Comparison of ENCODE assay signal across 11 mouse cellular contexts in genomic region chr11:23013580-23014294, GRCm38 (mm10). TPM values are rescaled to one million over a fixed set of nuclear protein-coding genes. Genes with fewer than 3 reads are reported as not detected.
DNase-seq lines count a peak whose midpoint lies in the region; ATAC-seq and TF ChIP-seq lines count a peak whose summit lies in the region.
"Had no signal": no experiment of that assay in that cellular context is flagged by ENCODE, and none has a peak within 500 bp of the region (broad histone marks: within the 10 kb centered on the region; RNA-seq: fewer than 3 reads in every experiment).

No protein-coding gene starts in this region.

- 89% methylated on average over 4 of the region's 4 CpGs for WGBS in hindbrain, postnatal 0 days
- 90% methylated on average over 4 of the region's 4 CpGs for WGBS in hindbrain, embryonic 14.5 days
- WGBS in liver, postnatal 0 days (ENCODE audit: insufficient replicate concordance) = 83% methylated on average over 4 of the region's 4 CpGs

- H3K27me3 ChIP-seq in hindbrain, postnatal 0 days (ENCODE audit: insufficient read depth, low read length) = no peaks in the 10 kb centered on the region
- H3K27me3 ChIP-seq in hindbrain, embryonic 14.5 days (ENCODE audit: control insufficient read depth, insufficient read depth, low read length) = no peaks in the 10 kb centered on the region
- no peaks in the 10 kb centered on the region for H3K27me3 ChIP-seq in Patski
- H3K27me3 ChIP-seq in liver, postnatal 0 days (ENCODE audit: insufficient read depth, low read length) = no peaks in the 10 kb centered on the region

- peak; percentile 52 for TF ChIP-seq CTCF in hindbrain, postnatal 0 days (IDR thresholded peaks at IDR 0.05; ENCODE audit: low read depth)
- TF ChIP-seq CTCF in Patski (IDR thresholded peaks at IDR 0.05) = peak; percentile 59
- TF ChIP-seq CTCF in liver, postnatal 0 days (IDR thresholded peaks at IDR 0.05; ENCODE audit: low read depth) = peak; percentile 72

- H3K4me1 ChIP-seq in hindbrain, postnatal 0 days (ENCODE audit: insufficient read depth, low read length) = no peaks in the 10 kb centered on the region
- no peaks in the 10 kb centered on the region for H3K4me1 ChIP-seq in hindbrain, embryonic 14.5 days (replicated peaks; ENCODE audit: control insufficient read depth, insufficient read depth, low read length)
- no peaks in the 10 kb centered on the region for H3K4me1 ChIP-seq in liver, postnatal 0 days (ENCODE audit: insufficient read depth)

- H3K4me3 ChIP-seq in hindbrain, postnatal 0 days (ENCODE audit: low read length) = no peak overlapping the region
- H3K4me3 ChIP-seq in hindbrain, embryonic 14.5 days (replicated peaks; ENCODE audit: low read length) = no peak overlapping the region
- no peak overlapping the region for H3K4me3 ChIP-seq in liver, postnatal 0 days (ENCODE audit: low read depth, low read length)

- POLR2A ChIA-PET in Patski (lab: Charles Lee) = no interaction called here

- TF ChIP-seq EP300 in liver, postnatal 0 days (IDR thresholded peaks at IDR 0.05; ENCODE audit: low read depth) = no peak

- in situ Hi-C loops in Patski (cut with MboI; ENCODE audit: low pct_unique_long_range_greater_than_20kb) = no loop called here

- no peak for DNase-seq in hindbrain, postnatal 0 days (ENCODE audit: low spot score)
- no peak for DNase-seq in hindbrain, embryonic 14.5 days (ENCODE audit: low spot score)
- peak; percentile 27 for DNase-seq in B cell, adult 2 months
- DNase-seq in Patski (ENCODE audit: low read depth, low spot score) = no peak
- DNase-seq in liver, postnatal 0 days = peak; percentile 25
- DNase-seq in ovary, postnatal 36 days (ENCODE audit: low spot score) = no peak
- no peak for DNase-seq in spleen, adult 12 weeks (ENCODE audit: low spot score)
- no peak for DNase-seq in ovary, postnatal 10 days (ENCODE audit: low spot score)
- DNase-seq: cerebellum, postnatal 25 days; kidney, adult 11 months had no signal

- no peaks in the 10 kb centered on the region for H3K36me3 ChIP-seq in hindbrain, postnatal 0 days (ENCODE audit: insufficient read depth, low read length)
- H3K36me3 ChIP-seq in hindbrain, embryonic 14.5 days (replicated peaks; ENCODE audit: control insufficient read depth, insufficient read depth) = no peaks in the 10 kb centered on the region
- H3K36me3 ChIP-seq in liver, postnatal 0 days (replicated peaks; ENCODE audit: insufficient read depth, low read length) = no peaks in the 10 kb centered on the region

- CTCF ChIA-PET in Patski (lab: Charles Lee) = interaction anchor here (1.1 to 1.2 kb wide), 2 partner anchors 9 to 11 kb away, joined by 3 to 4 read pairs; no protein-coding TSS in a partner anchor

- H3K27ac ChIP-seq in hindbrain, postnatal 0 days = no peak overlapping the region
- no peak overlapping the region for H3K27ac ChIP-seq in hindbrain, embryonic 14.5 days
- no peak overlapping the region for H3K27ac ChIP-seq in liver, postnatal 0 days (ENCODE audit: low read depth)

- no peaks in the 10 kb centered on the region for H3K9me3 ChIP-seq in hindbrain, postnatal 0 days (ENCODE audit: low read length)
- no peaks in the 10 kb centered on the region for H3K9me3 ChIP-seq in hindbrain, embryonic 14.5 days (ENCODE audit: control insufficient read depth, low read length)
- no peaks in the 10 kb centered on the region for H3K9me3 ChIP-seq in liver, postnatal 0 days (ENCODE audit: low read length)

- H3K9ac ChIP-seq in hindbrain, postnatal 0 days (replicated peaks; ENCODE audit: low read length) = no peak overlapping the region
- no peak overlapping the region for H3K9ac ChIP-seq in hindbrain, embryonic 14.5 days
- H3K9ac ChIP-seq in liver, postnatal 0 days (replicated peaks) = no peak overlapping the region

- no peak for ATAC-seq in hindbrain, postnatal 0 days
- ATAC-seq in hindbrain, embryonic 14.5 days (ENCODE audit: low FRiP score) = no peak
- no peak for ATAC-seq in Patski
- no peak for ATAC-seq in liver, postnatal 0 days
- ATAC-seq: activated CD4-positive, CD25-positive, alpha-beta regulatory T cell, adult 4 months had no signal

- H3K4me2 ChIP-seq in hindbrain, postnatal 0 days (ENCODE audit: low read depth, low read length) = no peak overlapping the region
- H3K4me2 ChIP-seq in hindbrain, embryonic 14.5 days (replicated peaks) = no peak overlapping the region
- no peak overlapping the region for H3K4me2 ChIP-seq in liver, postnatal 0 days (ENCODE audit: low read depth, low read length)

RNA-seq across cellular contexts. Expression of gene Fam161a, which starts 6.4 kb away (rescaled TPM):
- 2.9 and 10.7 TPM in 2 replicates for total RNA-seq in hindbrain, postnatal 0 days (2014; rRNA removed)
- 4.9 and 6.8 TPM in 2 replicates for polyA plus RNA-seq in hindbrain, postnatal 0 days (2015; fragmentation: Nextera tagmentation; extraction: Ambion mirVana)
- 5.7 and 9.0 TPM in 2 replicates for polyA plus RNA-seq in hindbrain, embryonic 14.5 days (2014; fragmentation: Nextera tagmentation; extraction: Ambion mirVana)
- 3.0 TPM for polyA plus RNA-seq in Patski (2021)
- 1.5 and 1.6 TPM in 2 replicates for polyA plus RNA-seq in liver, postnatal 0 days (2015; fragmentation: Nextera tagmentation; extraction: Ambion mirVana)

RNA-seq across cellular contexts. Expression of gene Cct4, which starts 23.4 kb away (rescaled TPM):
- total RNA-seq in hindbrain, postnatal 0 days (2014; rRNA removed) = 128 and 143 TPM in 2 replicates
- polyA plus RNA-seq in hindbrain, postnatal 0 days (2015; fragmentation: Nextera tagmentation; extraction: Ambion mirVana) = 219 and 220 TPM in 2 replicates
- 317 and 326 TPM in 2 replicates for polyA plus RNA-seq in hindbrain, embryonic 14.5 days (2014; fragmentation: Nextera tagmentation; extraction: Ambion mirVana)
- polyA plus RNA-seq in Patski (2021) = 260 TPM
- polyA plus RNA-seq in liver, postnatal 0 days (2015; fragmentation: Nextera tagmentation; extraction: Ambion mirVana) = 84.3 and 86.6 TPM in 2 replicates

RNA-seq across cellular contexts. Expression of gene Commd1, which starts 31.6 kb away (rescaled TPM):
- total RNA-seq in hindbrain, postnatal 0 days (2014; rRNA removed) = 11.6 and 15.5 TPM in 2 replicates
- 242 and 247 TPM in 2 replicates for polyA plus RNA-seq in hindbrain, postnatal 0 days (2015; fragmentation: Nextera tagmentation; extraction: Ambion mirVana)
- polyA plus RNA-seq in hindbrain, embryonic 14.5 days (2014; fragmentation: Nextera tagmentation; extraction: Ambion mirVana) = 247 and 282 TPM in 2 replicates
- polyA plus RNA-seq in Patski (2021) = 127 TPM
- polyA plus RNA-seq in liver, postnatal 0 days (2015; fragmentation: Nextera tagmentation; extraction: Ambion mirVana) = 157 and 160 TPM in 2 replicates

RNA-seq across cellular contexts. Expression of gene Gm28048, which starts 31.8 kb away (rescaled TPM):
- total RNA-seq in hindbrain, postnatal 0 days (2014; rRNA removed) = not detected in 2 replicates
- polyA plus RNA-seq in hindbrain, postnatal 0 days (2015; fragmentation: Nextera tagmentation; extraction: Ambion mirVana) = 3.2 and 3.4 TPM in 2 replicates
- 3.2 and 4.3 TPM in 2 replicates for polyA plus RNA-seq in hindbrain, embryonic 14.5 days (2014; fragmentation: Nextera tagmentation; extraction: Ambion mirVana)
- 14.7 TPM for polyA plus RNA-seq in Patski (2021)
- polyA plus RNA-seq in liver, postnatal 0 days (2015; fragmentation: Nextera tagmentation; extraction: Ambion mirVana) = 11.7 and 13.0 TPM in 2 replicates

RNA-seq across cellular contexts. Expression of gene Zrsr1, which starts 41.9 kb away (rescaled TPM):
- total RNA-seq in hindbrain, postnatal 0 days (2014; rRNA removed) = 16.7 and 20.6 TPM in 2 replicates
- polyA plus RNA-seq in hindbrain, postnatal 0 days (2015; fragmentation: Nextera tagmentation; extraction: Ambion mirVana) = 8.4 and 9.1 TPM in 2 replicates
- 8.2 and 8.5 TPM in 2 replicates for polyA plus RNA-seq in hindbrain, embryonic 14.5 days (2014; fragmentation: Nextera tagmentation; extraction: Ambion mirVana)
- polyA plus RNA-seq in Patski (2021) = 23.6 TPM
- 1.5 and 2.2 TPM in 2 replicates for polyA plus RNA-seq in liver, postnatal 0 days (2015; fragmentation: Nextera tagmentation; extraction: Ambion mirVana)

Comparison
In these comparisons a context has a peak if more than half of its experiments do, and no peak if none do; other contexts are left out.
1. DNase-seq: peak in B cell, adult 2 months (2 of 2) and liver, postnatal 0 days (single experiment); none in hindbrain, postnatal 0 days (single experiment), hindbrain, embryonic 14.5 days (single experiment), Patski (single experiment), ovary, postnatal 36 days (single experiment), spleen, adult 12 weeks (single experiment) and ovary, postnatal 10 days (single experiment).
2. Peak in every context shown above with its lines, with median percentiles within 50 percentile points of each other: CTCF ChIP-seq.